In the genomic region with DNA sequence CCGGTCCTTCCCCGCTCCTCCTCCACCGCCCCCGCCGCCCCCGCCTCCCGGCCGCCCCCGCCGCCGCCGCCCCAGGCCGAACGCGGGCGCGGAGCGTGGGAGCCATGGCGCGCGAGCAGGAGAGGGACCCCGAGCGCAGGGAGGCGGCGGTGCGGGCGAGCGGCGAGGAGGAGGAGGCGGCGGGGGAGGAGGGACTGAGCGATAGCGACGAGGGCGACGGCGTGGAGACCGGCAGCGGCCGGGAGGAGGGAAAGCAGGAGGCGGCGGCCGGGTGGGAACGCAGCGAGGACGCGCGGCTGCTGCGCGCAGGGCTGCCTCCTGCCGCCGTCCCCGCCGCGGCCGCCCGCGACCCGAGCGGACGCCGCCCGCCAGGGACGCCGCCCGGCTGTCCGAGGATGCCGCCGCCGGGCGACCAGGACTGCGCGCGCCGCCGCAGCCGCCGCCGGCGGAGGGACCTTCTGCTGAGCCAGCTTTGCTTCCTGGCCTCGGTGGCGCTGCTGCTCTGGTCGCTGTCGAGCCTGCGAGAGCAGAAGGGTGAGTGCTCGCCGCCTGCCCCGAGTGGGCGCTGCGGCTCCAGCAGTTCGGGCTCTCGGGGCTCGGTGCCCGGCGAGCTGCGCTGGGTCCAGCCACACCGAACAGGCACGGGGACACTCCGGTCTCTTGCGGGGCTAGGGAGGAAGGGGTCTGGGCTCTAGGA, we compare ENCODE assay signal across 9 mouse cellular contexts. TPM values are rescaled to one million over a fixed set of nuclear protein-coding genes. Genes with fewer than 3 reads are reported as not detected.
DNase-seq lines count a peak whose midpoint lies in the region; ATAC-seq lines count a peak whose summit lies in the region.
"Had no signal": no experiment of that assay in that cellular context is flagged by ENCODE, and none has a peak within 500 bp of the region (broad histone marks: within the 10 kb centered on the region; RNA-seq: fewer than 3 reads in every experiment).

A gene (plus strand): TSS at position 91 of the 697 bp plus-strand sequence.

- peaks cover 14% of the 10 kb centered on the region for H3K4me1 ChIP-seq in forebrain, embryonic 12.5 days
- peaks cover 9% of the 10 kb centered on the region for H3K4me1 ChIP-seq in heart, embryonic 15.5 days (replicated peaks)
- no peaks in the 10 kb centered on the region for H3K4me1 ChIP-seq in liver, embryonic 11.5 days (replicated peaks; ENCODE audit: control insufficient read depth, insufficient read depth, low read length)
- H3K4me1 ChIP-seq in stomach, embryonic 15.5 days, result no peaks in the 10 kb centered on the region

- H3K36me3 ChIP-seq in forebrain, embryonic 12.5 days (replicated peaks), result no peaks in the 10 kb centered on the region
- no peaks in the 10 kb centered on the region for H3K36me3 ChIP-seq in heart, embryonic 15.5 days
- H3K36me3 ChIP-seq in liver, embryonic 11.5 days (ENCODE audit: control insufficient read depth, insufficient read depth, low read length), result no peaks in the 10 kb centered on the region
- H3K36me3 ChIP-seq in stomach, embryonic 15.5 days, result no peaks in the 10 kb centered on the region

- peak; percentile 26 to 34 for DNase-seq in spleen, adult 18-20 months
- DNase-seq in spleen, adult 12 weeks (ENCODE audit: low spot score), result no peak
- peak; percentile 89 for DNase-seq in kidney, postnatal 14 days
- peak; percentile 79 for DNase-seq in liver, embryonic 11.5 days (ENCODE audit: low spot score)
- peak; percentile 51 for DNase-seq in naive thymus-derived CD4-positive, alpha-beta T cell, adult 2 months (ENCODE audit: low read depth)

- H3K4me2 ChIP-seq in forebrain, embryonic 12.5 days, result peak within 1 kb of the TSS; percentile 93
- H3K4me2 ChIP-seq in heart, embryonic 15.5 days, result peak within 1 kb of the TSS; percentile 97
- peak within 1 kb of the TSS; percentile 88 for H3K4me2 ChIP-seq in liver, embryonic 11.5 days
- peak within 1 kb of the TSS; percentile 85 for H3K4me2 ChIP-seq in stomach, embryonic 15.5 days

- H3K9me3 ChIP-seq in forebrain, embryonic 12.5 days, result no peaks in the 10 kb centered on the region
- H3K9me3 ChIP-seq in heart, embryonic 15.5 days (replicated peaks), result no peaks in the 10 kb centered on the region
- no peaks in the 10 kb centered on the region for H3K9me3 ChIP-seq in liver, embryonic 11.5 days (ENCODE audit: control insufficient read depth, low read length)
- no peaks in the 10 kb centered on the region for H3K9me3 ChIP-seq in stomach, embryonic 15.5 days

- H3K27me3 ChIP-seq in forebrain, embryonic 12.5 days, result peaks cover 13% of the 10 kb centered on the region
- peaks cover 5% of the 10 kb centered on the region for H3K27me3 ChIP-seq in heart, embryonic 15.5 days
- H3K27me3 ChIP-seq in liver, embryonic 11.5 days (replicated peaks; ENCODE audit: control insufficient read depth, insufficient read depth, low read length), result no peaks in the 10 kb centered on the region
- 0 out of 2 replicates have a peak, but pooled peaks cover 7% of the 10 kb centered on the region for H3K27me3 ChIP-seq in stomach, embryonic 15.5 days (replicated peaks)
- H3K27me3 ChIP-seq: CH12.LX had no signal

- peak within 1 kb of the TSS; percentile 81 for H3K4me3 ChIP-seq in forebrain, embryonic 12.5 days (replicated peaks)
- H3K4me3 ChIP-seq in heart, embryonic 15.5 days, result peak within 1 kb of the TSS; percentile 74
- peak within 1 kb of the TSS; percentile 60 for H3K4me3 ChIP-seq in liver, embryonic 11.5 days (ENCODE audit: low read depth, low read length)
- H3K4me3 ChIP-seq in stomach, embryonic 15.5 days (replicated peaks), result peak within 1 kb of the TSS; percentile 67

- ATAC-seq in forebrain, embryonic 12.5 days (ENCODE audit: low FRiP score), result peak; percentile 91
- ATAC-seq in heart, embryonic 15.5 days (replicated peaks; ENCODE audit: insufficient number of reproducible peaks, insufficient read depth, low FRiP score, low read depth), result peak; percentile 90
- ATAC-seq in liver, embryonic 11.5 days (replicated peaks; ENCODE audit: low FRiP score), result peak; percentile 86
- ATAC-seq in stomach, embryonic 15.5 days (ENCODE audit: insufficient read depth, low FRiP score, low read depth), result peak; percentile 86

- under 1% methylated on average over 61 of the region's 100 CpGs for WGBS in forebrain, embryonic 12.5 days
- WGBS in heart, embryonic 15.5 days, result 1% methylated on average over 78 of the region's 100 CpGs
- under 1% methylated on average over 65 of the region's 100 CpGs for WGBS in liver, embryonic 11.5 days
- 0% methylated on average over 45 of the region's 100 CpGs for WGBS in stomach, embryonic 15.5 days

- H3K27ac ChIP-seq in forebrain, embryonic 12.5 days, result peak within 1 kb of the TSS; percentile 82
- H3K27ac ChIP-seq in heart, embryonic 15.5 days, result peak within 1 kb of the TSS; percentile 63
- peak within 1 kb of the TSS; percentile 52; the same call in 1 of the 2 replicates for H3K27ac ChIP-seq in liver, embryonic 11.5 days (ENCODE audit: low read depth, low read length)
- peak within 1 kb of the TSS; percentile 77 for H3K27ac ChIP-seq in stomach, embryonic 15.5 days

- peak within 1 kb of the TSS; percentile 82 for H3K9ac ChIP-seq in forebrain, embryonic 12.5 days
- peak within 1 kb of the TSS; percentile 75 for H3K9ac ChIP-seq in heart, embryonic 15.5 days
- H3K9ac ChIP-seq in liver, embryonic 11.5 days (ENCODE audit: low read depth, low read length), result peak within 1 kb of the TSS; percentile 31
- H3K9ac ChIP-seq in stomach, embryonic 15.5 days, result peak within 1 kb of the TSS; percentile 48

RNA-seq across cellular contexts. Expression of the gene that starts here (rescaled TPM):
- polyA plus RNA-seq in forebrain, embryonic 12.5 days (2016; fragmentation: Nextera tagmentation; extraction: Ambion mirVana), result 1.8 and 2.5 TPM in 2 replicates
- 1.8 and 2.2 TPM in 2 replicates for polyA plus RNA-seq in heart, embryonic 15.5 days (2015; fragmentation: Nextera tagmentation; extraction: Ambion mirVana)
- 2.1 and 2.4 TPM in 2 replicates for polyA plus RNA-seq in liver, embryonic 11.5 days (2014; fragmentation: Nextera tagmentation; extraction: Ambion mirVana)
- polyA plus RNA-seq in stomach, embryonic 15.5 days (2015; fragmentation: Nextera tagmentation; extraction: Ambion mirVana), result 5.4 and 5.8 TPM in 2 replicates

Comparison
In these comparisons a context has a peak if more than half of its experiments do, and no peak if none do; other contexts are left out.
1. H3K9ac ChIP-seq: peak in every context shown above with its lines; median percentile 82 in forebrain, embryonic 12.5 days; 75 in heart, embryonic 15.5 days; 48 in stomach, embryonic 15.5 days; 31 in liver, embryonic 11.5 days.